Mouse (Mus musculus) mature B cell (primary cell): ENCODE measurements around the gene Fkbp14.

Experiments used
- in situ Hi-C: fragments of 300-500 bp; cut with MboI; formaldehyde crosslinking; loops from 2 replicates; pipeline ENCODE4 v1.14.3; 2019

Fkbp14 gene

GRCm38 (mm10) chr6:54597208-54597607 is at the start of gene Fkbp14:
Gene Fkbp14, minus strand, starts transcription at chr6:54597308.
- in situ Hi-C loops = no loop called here

DNA sequence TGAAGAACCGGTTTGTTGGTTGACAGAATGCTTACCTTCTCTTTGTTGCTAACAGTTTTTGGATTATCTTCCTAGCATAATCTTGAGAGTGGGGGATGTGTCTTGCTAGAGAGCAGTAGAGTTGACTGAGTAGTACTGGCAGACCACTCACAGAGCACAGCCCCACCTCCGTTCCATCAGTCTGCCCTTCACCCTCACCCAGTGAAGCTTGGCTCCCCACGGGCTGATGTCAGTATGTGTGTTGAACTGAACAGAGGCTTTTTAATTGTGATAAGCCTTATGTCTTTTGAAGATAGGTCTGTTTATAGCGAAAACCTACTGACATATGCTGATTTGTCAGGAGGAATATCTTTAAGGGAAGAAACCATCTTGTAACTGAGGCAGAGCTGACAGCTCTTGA is 46.1 kb upstream of the Fkbp14 start:
- in situ Hi-C loops = no loop called here

DNA sequence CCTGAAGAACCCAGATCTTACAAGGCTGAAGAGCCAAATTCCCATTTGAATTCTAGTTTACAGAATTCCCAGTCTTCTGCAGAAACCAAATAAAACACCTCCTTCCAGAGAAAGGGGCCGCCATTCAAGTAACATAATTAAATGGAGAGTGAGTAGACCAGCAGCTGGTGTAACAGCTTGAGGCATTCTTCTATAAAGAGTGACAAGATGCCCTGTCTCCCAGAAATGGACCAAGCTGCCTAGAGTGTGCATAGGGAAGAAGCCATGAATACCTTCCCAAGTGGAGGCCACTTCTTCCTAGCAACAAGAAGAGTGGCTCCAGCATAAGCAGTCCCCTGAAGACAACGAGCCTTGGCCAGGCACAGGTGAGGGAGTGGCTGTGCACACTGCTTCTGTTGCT is 44.8 kb upstream of the Fkbp14 start:
- in situ Hi-C loops = no loop called here

DNA sequence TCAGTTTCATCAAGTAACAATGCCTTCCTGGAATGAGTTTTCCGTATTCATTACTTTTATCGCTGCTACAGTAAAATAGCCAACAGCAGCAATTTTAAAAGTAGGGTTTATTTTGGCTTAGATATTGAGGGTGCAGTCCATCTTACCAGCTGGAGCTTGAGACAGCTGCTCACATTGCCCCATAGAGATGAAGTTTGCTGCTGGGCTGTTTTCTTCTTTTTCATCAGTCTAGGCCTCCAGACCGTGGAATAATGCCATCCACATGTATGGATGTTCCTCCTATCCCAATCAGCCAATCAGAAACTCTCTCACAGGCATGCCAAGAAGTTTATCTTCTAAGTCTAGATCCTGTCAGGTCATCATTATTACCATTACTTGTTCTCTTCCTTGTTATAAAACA is 42.8 kb upstream of the Fkbp14 start:
- in situ Hi-C loops = no loop called here

- in situ Hi-C loops = no loop called here
These were observed 34.4 kb upstream of the Fkbp14 start for GRCm38 (mm10) chr6:54631462-54631861.

- in situ Hi-C loops = no loop called here
These were observed 32.6 kb upstream of the Fkbp14 start for GRCm38 (mm10) chr6:54629734-54630133.

DNA sequence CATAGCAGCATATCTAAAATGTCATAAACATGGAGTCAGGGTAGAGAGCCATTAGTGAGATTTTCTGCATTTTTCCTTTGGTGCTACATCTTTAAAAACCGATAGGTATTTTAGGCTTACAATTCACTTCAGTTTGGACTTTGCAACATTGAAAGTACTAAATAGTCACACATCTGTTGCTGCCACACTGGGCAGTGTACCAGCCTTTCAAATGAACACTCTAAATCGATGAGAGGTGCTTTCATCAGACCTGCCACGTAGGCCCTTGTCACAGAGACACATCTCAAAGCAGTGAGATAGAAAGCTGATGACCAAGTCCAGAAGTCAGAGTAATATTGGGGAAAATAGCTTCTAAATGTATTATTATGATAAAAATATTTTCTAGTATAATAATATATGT is 31.3 kb upstream of the Fkbp14 start:
- in situ Hi-C loops = no loop called here

- in situ Hi-C loops = no loop called here
These were observed 23.2 kb upstream of the Fkbp14 start for GRCm38 (mm10) chr6:54620357-54620756.

DNA sequence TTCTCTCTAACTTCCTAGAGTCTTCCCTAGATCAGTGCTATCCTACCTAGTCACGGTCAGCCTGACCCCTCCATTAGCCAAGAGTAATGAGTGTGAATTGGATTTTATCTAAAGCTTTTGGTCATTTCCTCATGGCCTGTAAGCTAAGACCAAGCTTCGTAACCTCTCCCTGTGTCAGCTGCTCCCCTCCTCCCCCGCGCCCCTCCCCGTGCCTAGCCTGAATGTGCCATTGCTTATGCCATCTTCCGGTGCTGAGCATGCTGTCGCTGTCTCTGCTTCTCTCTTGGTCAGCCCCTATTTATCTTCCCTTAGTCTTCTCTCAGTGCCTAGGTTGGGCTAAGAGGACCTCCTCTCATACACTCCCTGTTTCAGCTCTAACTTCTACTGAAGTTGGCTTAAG is 22.4 kb upstream of the Fkbp14 start:
- in situ Hi-C loops = no loop called here

DNA sequence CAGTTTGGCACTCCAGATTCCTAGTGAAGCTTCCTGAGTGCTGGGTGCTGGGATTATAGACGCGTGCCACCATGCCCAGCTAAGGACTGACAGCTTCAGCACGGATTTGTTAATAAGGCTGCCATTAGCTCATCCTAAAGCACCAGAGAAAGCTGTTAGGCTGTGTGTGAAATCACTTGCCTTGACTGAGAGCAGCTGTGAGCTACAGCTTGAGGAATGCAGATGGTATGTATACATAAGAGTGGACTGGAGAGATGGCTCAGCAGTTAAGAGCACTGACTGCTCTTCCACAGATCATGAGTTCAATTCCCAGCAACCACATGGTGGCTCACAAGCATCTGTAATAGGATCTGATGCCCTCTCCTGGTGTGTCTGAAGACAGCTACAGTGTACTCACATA is 20.3 kb upstream of the Fkbp14 start:
- in situ Hi-C loops = no loop called here

- in situ Hi-C loops = no loop called here
These were observed 9.1 kb upstream of the Fkbp14 start for GRCm38 (mm10) chr6:54606241-54606640.

DNA sequence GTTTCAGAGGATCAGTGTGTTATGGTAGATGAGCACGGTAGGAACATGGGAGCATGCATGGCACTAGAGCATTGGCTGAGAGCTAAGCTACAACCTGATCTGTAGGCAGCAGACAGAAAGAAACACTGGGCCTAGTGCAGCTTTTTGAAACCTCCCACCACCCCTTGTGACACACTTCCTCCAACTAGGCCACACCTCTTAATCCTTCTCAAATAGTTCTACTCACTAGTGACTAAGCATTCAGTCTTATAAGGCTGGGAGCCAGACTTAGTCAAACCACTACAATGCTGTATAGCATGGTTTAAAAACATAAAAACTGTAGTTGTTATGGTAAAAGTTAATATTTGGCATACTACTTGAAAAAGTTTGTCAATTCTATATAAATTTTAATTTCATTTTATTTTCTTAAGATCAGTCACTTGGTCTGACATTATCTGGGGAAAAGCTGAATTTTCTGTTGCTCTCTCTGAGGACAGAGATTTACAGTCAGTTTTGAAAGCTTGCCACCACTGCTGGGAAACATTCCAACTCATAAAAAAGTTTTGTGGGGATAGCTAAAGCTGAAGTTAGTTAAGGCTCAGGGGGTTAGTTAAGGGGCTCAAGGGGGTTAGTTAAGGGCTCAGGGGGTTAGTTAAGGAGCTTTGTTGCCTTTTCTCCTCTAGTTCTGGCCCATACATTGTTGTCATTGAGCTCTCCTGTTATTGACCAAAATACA is 7.0 kb upstream of the Fkbp14 start:
- in situ Hi-C loops = no loop called here

- in situ Hi-C loops = no loop called here
These were observed 5.8 kb upstream of the Fkbp14 start for GRCm38 (mm10) chr6:54602891-54603290.

GRCm38 (mm10) chr6:54600681-54601347 is 3.7 kb upstream of the Fkbp14 start:
- in situ Hi-C loops = no loop called here

DNA sequence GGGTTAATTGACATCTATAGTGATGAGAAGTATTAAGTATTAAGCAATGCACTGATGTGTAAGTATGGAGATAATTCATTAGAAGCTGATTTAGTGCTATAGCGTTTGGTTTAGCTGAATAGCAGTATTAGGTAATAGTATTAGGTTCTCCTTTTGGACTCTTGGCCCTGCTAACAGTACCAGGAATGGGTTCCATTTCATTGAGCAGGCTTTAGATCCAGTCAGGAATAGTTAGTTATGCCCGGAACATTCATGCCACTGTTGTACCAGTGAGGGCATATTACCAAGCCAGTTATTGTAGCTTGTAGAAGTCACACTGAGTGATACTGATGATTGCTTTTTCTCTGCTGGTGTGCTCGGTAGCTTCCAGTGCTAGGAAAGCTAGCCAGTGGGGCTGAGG is 603 bp upstream of the Fkbp14 start:
- in situ Hi-C loops = no loop called here

GRCm38 (mm10) chr6:54595330-54595878 is 1.7 kb downstream of the Fkbp14 start:
- in situ Hi-C loops = no loop called here

GRCm38 (mm10) chr6:54594469-54595329 is 2.4 kb downstream of the Fkbp14 start, which contains the start of gene Plekha8:
Gene Plekha8, plus strand, starts transcription at chr6:54595111.
- in situ Hi-C loops = no loop called here

- in situ Hi-C loops = no loop called here
These were observed 3.2 kb downstream of the Fkbp14 start for GRCm38 (mm10) chr6:54593766-54594468.

GRCm38 (mm10) chr6:54592938-54593535 is 4.1 kb downstream of the Fkbp14 start:
- in situ Hi-C loops = no loop called here

- in situ Hi-C loops = no loop called here
These were observed 5.3 kb downstream of the Fkbp14 start for GRCm38 (mm10) chr6:54591778-54592177.

DNA sequence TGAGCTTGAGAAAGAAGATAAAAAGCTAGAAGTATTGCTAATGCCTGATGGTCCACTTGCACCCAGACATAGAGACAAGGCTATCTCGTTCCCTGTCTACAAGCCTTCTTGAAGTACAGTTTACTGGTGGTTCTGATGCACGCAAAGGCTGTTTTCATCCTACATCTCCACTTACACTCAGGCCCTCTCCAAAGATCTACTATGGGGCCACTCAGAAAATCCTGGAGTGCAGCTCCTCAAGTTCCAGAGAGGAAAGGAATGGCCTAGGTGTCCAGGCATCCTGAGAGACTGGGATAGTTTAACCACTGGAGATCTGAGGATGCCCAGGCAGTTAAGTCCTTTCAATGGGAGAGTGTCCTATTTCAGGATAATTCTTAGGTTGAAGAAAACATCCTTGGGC is 6.4 kb downstream of the Fkbp14 start:
- in situ Hi-C loops = no loop called here
